Mouse (Mus musculus) midbrain, embryonic 15.5 days (tissue): ENCODE results near the gene Trim40. TPM values are rescaled to one million over a fixed set of nuclear protein-coding genes. Genes with fewer than 3 reads are reported as not detected.

Source experiments
- ATAC-seq: fragments of 200-750 bp; cut with Nextera tagmentation; replicated peaks from 2 replicates; pipeline ENCODE4 v1.8.0; 2017; ENCODE audit warnings: moderate TSS enrichment
- H3K27ac ChIP-seq: fragments of 300-500 bp; sonication (generic); 2 replicates; pipeline ENCODE4 v1.5.1; 2015; ENCODE audit warnings: mild to moderate bottlenecking, inconsistent platforms
- H3K27me3 ChIP-seq: fragments of 300-500 bp; sonication (generic); replicated peaks from 2 replicates; pipeline ENCODE4 v1.6.1; 2015; ENCODE audit warnings: inconsistent platforms
- H3K36me3 ChIP-seq: fragments of 300-500 bp; sonication (generic); replicated peaks from 2 replicates; pipeline ENCODE4 v1.6.1; 2015; ENCODE audit warnings: inconsistent platforms
- H3K4me1 ChIP-seq: fragments of 300-500 bp; sonication (generic); 2 replicates; pipeline ENCODE4 v1.6.1; 2015; ENCODE audit warnings: inconsistent platforms
- H3K4me2 ChIP-seq: fragments of 300-500 bp; sonication (generic); 2 replicates; pipeline ENCODE4 v1.6.1; 2015; ENCODE audit warnings: inconsistent platforms, mild to moderate bottlenecking, moderate library complexity
- H3K4me3 ChIP-seq: fragments of 300-500 bp; sonication (generic); 2 replicates; pipeline ENCODE4 v1.5.1; 2015; ENCODE audit warnings: mild to moderate bottlenecking, inconsistent platforms
- H3K9ac ChIP-seq: fragments of 300-500 bp; sonication (generic); 2 replicates; pipeline ENCODE4 v1.6.1; 2015; ENCODE audit warnings: mild to moderate bottlenecking, inconsistent platforms
- H3K9me3 ChIP-seq: fragments of 300-500 bp; sonication (generic); 2 replicates; pipeline ENCODE4 v1.6.1; 2016; ENCODE audit warnings: inconsistent platforms
- WGBS: fragments of 180-500 bp; shearing (Covaris S2); methylation state at CpG from one replicate; pipeline ENCODE4 v1.1.7; 2015; ENCODE audit warnings: mixed read lengths; 5-methylcytosine and 5-hydroxymethylcytosine counted together
- polyA plus RNA-seq: library from polyadenylated mRNA; unstranded; fragments of >200 nt; fragmentation: Nextera tagmentation; extraction: Ambion mirVana; gene quantifications from 2 replicates; pipeline ENCODE4 v1.2.1, GENCODE M21; 2015

Gene Trim40
- polyA plus RNA-seq, 1 experiment from 2014 or later: not detected

DNA sequence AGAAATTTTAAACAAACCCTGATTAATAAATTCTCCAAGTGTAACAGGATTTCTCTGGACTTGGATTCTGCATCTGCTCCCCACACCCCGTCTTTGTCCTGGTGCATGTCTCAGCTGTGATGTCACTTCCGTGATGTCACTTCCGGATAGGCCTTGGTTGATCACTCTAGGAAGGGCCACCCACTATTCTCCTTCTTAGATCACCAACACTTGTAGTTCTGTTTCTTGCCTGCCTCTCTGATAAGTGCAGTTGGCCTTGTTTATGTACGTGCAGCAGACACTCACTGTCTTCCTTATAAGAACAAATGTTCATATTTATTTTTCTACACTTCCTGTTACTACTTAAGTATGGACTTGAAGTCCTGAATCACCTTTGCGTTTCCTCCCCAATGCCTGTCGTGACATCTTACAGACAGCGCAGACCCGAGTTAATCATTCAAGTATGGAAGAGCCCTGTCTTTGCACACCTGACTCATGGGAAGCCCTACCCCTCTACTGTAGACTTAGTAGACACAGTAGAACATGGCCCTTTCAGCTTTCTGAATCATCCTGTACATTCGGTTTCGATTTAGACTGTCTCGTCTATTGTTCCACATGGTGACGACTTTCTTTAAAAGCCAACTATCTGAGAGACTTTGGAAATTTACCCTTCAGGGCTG lies 4.7 kb downstream of the Trim40 start:
- H3K27ac ChIP-seq: no peak overlapping the region
- H3K9me3 ChIP-seq: no peaks in the 10 kb centered on the region
- H3K27me3 ChIP-seq: no peaks in the 10 kb centered on the region
- H3K9ac ChIP-seq: no peak overlapping the region
- H3K4me3 ChIP-seq: no peak overlapping the region
- no peaks in the 10 kb centered on the region for H3K36me3 ChIP-seq
- H3K4me1 ChIP-seq: no peaks in the 10 kb centered on the region
- WGBS: 93% methylated on average over 12 of the region's 12 CpGs
- no peak overlapping the region for H3K4me2 ChIP-seq
- no peak for ATAC-seq

DNA sequence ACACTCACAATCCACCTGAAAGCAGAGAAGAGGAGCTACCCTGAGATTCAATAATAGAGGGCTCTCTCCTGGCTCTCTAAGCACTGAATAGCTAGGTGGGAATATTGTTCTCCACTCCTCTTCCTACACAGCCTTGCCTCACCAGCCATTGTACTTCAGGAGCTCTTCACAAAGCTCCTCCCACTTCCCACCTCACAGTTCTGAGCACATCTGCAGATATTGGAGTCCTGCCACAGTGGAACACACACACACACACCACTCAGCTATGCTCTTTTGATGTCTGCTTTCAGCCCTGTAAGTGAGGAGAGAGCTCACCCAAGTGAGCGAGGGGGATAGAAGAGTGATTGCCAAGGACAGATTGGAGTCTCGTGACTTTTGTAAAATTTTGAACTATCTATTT lies 6.6 kb downstream of the Trim40 start:
- Histone ChIP-seq H3K9ac (no peak overlapping the region), H3K9me3 (no peaks in the 10 kb centered on the region), H3K4me3 (no peak overlapping the region), H3K36me3 (no peaks in the 10 kb centered on the region), H3K4me2 (no peak overlapping the region), H3K4me1 (no peaks in the 10 kb centered on the region), H3K27ac (no peak overlapping the region), H3K27me3 (no peaks in the 10 kb centered on the region)
- WGBS: 70% methylated on average over 2 of the region's 2 CpGs
- no peak for ATAC-seq

DNA sequence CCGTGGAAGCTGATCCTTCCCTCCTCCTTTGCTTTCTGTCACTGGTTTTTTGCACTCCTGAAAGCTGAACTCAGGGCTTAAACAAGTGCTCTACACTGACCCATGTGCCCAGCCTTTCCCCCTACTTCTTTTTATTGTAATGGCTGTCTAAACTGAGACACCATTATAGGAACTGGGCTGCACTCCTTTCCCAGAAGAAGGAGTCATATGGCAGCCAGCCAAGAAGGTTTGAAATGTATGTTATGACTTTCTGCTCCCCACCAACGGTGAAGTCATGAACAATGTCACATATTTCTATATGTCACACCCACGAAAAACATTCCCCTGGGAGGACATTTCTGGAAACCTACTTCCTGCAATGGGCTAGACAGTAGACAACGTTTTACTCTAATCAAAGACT lies 15.3 kb downstream of the Trim40 start:
- no peak overlapping the region for H3K9ac ChIP-seq
- no peak overlapping the region for H3K27ac ChIP-seq
- no peaks in the 10 kb centered on the region for H3K27me3 ChIP-seq
- no peaks in the 10 kb centered on the region for H3K36me3 ChIP-seq
- no peak for ATAC-seq
- H3K9me3 ChIP-seq: no peaks in the 10 kb centered on the region
- no peak overlapping the region for H3K4me3 ChIP-seq
- WGBS: 80% methylated on average over 4 of the region's 4 CpGs
- H3K4me1 ChIP-seq: no peaks in the 10 kb centered on the region
- no peak overlapping the region for H3K4me2 ChIP-seq

DNA sequence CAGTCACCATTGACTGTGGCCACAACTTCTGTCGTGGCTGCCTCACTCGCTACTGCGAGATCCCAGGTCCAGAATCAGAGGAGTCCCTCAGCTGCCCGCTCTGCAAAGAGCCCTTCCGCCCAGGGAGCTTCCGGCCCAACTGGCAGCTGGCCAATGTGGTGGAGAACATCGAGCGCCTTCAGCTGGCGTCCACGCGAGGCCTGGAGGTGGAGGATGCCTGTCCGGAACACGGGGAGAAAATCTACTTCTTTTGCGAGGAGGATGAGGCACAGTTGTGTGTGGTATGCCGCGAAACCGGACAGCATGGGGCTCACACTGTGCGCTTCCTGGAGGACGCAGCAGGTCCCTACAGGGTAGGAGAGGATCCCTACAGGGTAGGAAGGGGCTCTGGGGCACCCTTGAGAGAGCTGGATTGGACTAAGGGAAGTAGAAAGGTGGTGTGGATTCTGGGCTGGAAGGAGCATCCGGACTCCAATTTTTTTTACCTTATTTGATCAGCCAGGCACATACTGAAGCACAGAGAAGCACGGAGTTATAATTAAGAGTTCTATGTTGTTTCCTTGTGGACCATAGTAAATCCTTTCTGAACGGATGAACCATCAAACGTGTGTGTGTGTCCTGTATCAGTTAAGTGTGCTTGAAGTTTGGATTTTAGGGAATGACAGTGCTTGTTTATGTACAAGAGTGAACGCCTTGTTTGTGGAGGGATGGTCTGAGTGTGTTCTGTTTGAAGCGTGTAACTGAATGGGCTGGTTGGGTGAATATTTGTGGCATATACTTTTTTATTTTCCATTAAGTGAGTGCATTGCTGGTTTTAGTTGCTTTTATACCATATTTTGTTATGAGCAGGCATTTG lies 19.7 kb downstream of the Trim40 start:
- WGBS: 79% methylated on average over 25 of the region's 25 CpGs
- Histone ChIP-seq H3K27ac (no peak overlapping the region), H3K9ac (no peak overlapping the region), H3K4me3 (no peak overlapping the region), H3K9me3 (no peaks in the 10 kb centered on the region), H3K4me1 (peaks cover 8% of the 10 kb centered on the region), H3K27me3 (peaks cover 7% of the 10 kb centered on the region; the same call in 1 of the 2 replicates), H3K36me3 (no peaks in the 10 kb centered on the region), H3K4me2 (no peak overlapping the region)
- no peak for ATAC-seq

DNA sequence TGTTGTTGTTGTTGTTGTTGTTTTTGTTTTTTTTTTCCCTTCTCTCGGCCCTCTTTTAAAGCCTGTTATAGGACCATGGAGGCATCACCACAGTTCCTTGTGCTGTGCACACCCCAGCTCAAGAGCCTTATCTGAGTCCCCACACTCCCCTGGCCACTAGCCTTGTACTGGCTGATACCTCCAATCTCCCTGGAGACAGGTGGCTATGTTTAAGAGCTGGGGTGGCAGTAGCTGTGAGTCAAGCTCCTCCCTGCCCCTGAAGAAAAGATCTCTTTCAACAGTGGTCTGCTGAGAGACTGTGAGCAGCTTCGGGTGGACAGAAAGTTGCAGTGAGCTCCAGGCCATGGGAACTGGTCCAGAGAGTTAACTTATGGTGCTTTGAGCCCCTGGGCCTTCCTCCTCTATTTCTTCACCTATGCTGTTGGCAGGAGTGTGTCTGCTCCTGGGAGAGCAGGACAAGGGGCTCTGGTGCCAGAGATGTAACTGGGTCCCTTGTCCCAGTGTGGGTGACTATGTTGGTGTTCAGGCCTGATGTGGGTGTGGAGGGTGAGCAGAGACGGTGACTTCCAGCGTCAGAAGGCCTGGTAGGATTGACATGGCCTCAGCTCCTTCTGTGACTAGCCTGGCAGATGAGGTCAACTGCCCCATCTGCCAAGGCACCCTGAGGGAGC lies 20.5 kb downstream of the Trim40 start, which contains the start of gene Trim10:
Gene Trim10, plus strand, starts transcription at position 291 of the 671 bp plus-strand sequence.
- H3K4me3 ChIP-seq: no peak within 1 kb of the TSS

DNA sequence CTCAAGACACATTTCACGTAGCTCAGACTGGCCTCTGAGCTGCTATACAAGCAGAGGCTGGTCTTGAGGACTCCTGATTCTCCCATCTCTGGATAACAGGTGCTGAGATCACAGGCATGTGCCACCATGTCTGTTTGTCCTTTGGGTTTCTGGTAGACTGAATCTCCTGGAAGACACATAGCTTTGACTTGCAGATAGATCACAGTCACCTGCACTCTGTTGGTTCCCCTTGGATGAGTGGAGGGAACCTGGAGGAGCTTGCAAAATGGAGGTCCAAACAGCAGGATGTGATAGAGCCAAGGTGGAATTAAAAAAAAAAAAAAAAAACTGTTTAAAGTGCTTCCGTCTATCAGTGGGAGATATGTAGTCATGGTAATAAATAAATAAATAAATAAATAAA lies 21.1 kb downstream of the Trim40 start:
- ATAC-seq: no peak
- H3K36me3 ChIP-seq: no peaks in the 10 kb centered on the region
- H3K27me3 ChIP-seq: peaks cover 7% of the 10 kb centered on the region; the same call in 1 of the 2 replicates
- H3K4me3 ChIP-seq: no peak overlapping the region
- H3K4me2 ChIP-seq: no peak overlapping the region
- no peaks in the 10 kb centered on the region for H3K9me3 ChIP-seq
- no peak overlapping the region for H3K27ac ChIP-seq
- H3K9ac ChIP-seq: no peak overlapping the region
- WGBS: 82% methylated on average over 2 of the region's 2 CpGs
- peaks cover 8% of the 10 kb centered on the region for H3K4me1 ChIP-seq

More for the DNA sequence above, 20.5 kb downstream of the Trim40 start, which contains the start of gene Trim10:
- Histone ChIP-seq H3K9me3 (no peaks in the 10 kb centered on the region), H3K4me2 (no peak within 1 kb of the TSS), H3K27ac (no peak within 1 kb of the TSS), H3K4me1 (peaks cover 8% of the 10 kb centered on the region), H3K27me3 (peaks cover 7% of the 10 kb centered on the region; the same call in 1 of the 2 replicates), H3K9ac (no peak within 1 kb of the TSS), H3K36me3 (no peaks in the 10 kb centered on the region)
- 83% methylated on average over 4 of the region's 4 CpGs for whole genome bisulfite sequencing
- no peak for ATAC-seq

DNA sequence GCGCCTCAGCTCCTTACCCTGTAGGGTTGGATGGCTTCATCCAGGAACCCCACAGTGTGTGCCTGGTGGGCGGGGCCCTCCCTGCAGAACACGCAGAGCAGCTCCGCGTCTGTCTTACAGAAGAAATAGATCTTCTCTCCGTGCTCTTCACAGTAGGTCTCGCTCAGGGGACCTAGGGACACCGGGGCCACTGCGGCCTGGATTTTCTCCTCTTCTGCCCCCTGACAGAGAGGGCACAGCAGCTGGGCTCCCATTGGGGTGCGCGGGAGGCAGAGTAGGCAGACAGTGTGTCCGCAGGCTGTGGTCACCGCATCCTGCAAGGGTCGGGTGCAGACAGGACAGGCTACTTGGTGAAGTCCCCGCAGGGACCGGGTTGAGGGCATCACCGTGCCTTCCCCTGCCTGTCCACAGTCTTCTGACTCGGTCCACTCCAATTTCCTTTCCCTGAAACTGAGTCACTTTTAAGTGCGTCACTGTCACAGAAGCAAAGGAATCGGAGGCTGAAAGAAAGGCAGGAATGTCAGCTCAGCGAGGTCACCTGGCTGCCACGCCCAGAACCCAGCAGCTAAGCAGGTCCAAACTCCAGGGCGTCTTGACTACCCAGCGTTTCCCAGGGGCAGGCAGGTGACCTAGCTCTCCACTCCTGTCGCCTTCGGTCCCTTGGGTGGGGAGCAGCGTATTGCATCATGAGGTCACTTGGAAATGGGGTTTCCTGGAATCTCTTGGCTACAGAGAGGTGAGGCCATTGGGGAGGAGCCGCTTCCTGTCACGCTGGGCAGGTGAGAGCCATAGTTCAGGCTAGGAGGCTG lies 23.0 kb downstream of the Trim40 start, which contains the start of gene Trim15:
Gene Trim15, minus strand, starts transcription at position 492 of the 809 bp plus-strand sequence.
- Histone ChIP-seq H3K4me2 (peak within 1 kb of the TSS; percentile 56), H3K27ac (no peak within 1 kb of the TSS), H3K36me3 (no peaks in the 10 kb centered on the region), H3K9ac (peak within 1 kb of the TSS; percentile 29; the same call in 1 of the 2 replicates), H3K9me3 (no peaks in the 10 kb centered on the region), H3K27me3 (peaks cover 7% of the 10 kb centered on the region; the same call in 1 of the 2 replicates), H3K4me3 (peak within 1 kb of the TSS; percentile 32), H3K4me1 (peaks cover 8% of the 10 kb centered on the region)
- ATAC-seq: peak; percentile 55
- 13% methylated on average over 29 of the region's 29 CpGs for WGBS

DNA sequence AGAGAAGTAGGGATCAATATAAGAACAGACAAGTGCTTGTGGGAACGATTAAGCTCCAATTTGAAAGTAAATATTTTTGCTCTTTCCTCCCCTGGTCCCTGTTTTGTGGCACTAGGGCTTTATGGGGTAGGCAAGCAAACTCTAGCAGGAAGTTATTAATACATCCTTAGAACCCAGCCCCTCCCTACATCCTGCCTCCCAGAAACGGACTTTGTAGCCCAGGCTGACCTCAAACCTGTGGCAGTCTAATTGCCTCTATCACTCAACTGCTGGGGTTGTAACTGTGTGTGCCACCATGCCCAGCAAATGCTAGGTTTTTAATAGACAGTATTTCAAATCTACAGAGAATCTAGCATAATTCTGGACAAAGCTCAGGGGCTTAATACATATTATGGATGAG lies 28.2 kb downstream of the Trim40 start:
- 0 out of 2 replicates have a peak, but pooled peaks have one; percentile 31 for ATAC-seq
- Histone ChIP-seq H3K27me3 (peaks cover 2% of the 10 kb centered on the region; the same call in 1 of the 2 replicates), H3K4me2 (no peak overlapping the region), H3K27ac (no peak overlapping the region), H3K9me3 (no peaks in the 10 kb centered on the region), H3K4me3 (no peak overlapping the region), H3K36me3 (peaks cover 27% of the 10 kb centered on the region), H3K9ac (no peak overlapping the region), H3K4me1 (peaks cover 2% of the 10 kb centered on the region)
- 76% methylated on average over 2 of the region's 2 CpGs for WGBS

DNA sequence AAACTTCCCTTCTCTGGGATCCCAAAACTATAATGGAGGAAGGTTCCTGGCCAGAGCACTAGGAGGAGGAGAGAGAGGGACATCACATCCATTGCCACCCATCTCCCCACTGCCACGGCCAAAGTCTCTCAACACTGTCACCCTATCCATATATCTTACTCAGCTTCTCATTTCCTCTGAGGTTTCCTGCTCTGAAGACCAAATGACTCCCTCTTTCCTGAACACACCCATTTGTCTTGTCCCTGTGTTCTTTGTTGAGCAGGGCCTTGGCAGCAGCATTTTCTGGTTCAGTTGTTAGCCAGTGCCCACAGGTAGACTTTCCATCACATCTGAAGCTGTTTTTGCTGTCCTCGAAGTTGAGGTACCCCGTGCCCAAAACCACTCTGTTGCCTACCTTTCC lies 31.7 kb downstream of the Trim40 start:
- Histone ChIP-seq H3K36me3 (peaks cover 41% of the 10 kb centered on the region), H3K9me3 (no peaks in the 10 kb centered on the region), H3K4me3 (no peak overlapping the region), H3K4me2 (no peak overlapping the region), H3K27me3 (no peaks in the 10 kb centered on the region), H3K27ac (no peak overlapping the region), H3K4me1 (no peaks in the 10 kb centered on the region), H3K9ac (no peak overlapping the region)
- no peak for ATAC-seq
- WGBS: 94% methylated on average over 3 of the region's 3 CpGs

DNA sequence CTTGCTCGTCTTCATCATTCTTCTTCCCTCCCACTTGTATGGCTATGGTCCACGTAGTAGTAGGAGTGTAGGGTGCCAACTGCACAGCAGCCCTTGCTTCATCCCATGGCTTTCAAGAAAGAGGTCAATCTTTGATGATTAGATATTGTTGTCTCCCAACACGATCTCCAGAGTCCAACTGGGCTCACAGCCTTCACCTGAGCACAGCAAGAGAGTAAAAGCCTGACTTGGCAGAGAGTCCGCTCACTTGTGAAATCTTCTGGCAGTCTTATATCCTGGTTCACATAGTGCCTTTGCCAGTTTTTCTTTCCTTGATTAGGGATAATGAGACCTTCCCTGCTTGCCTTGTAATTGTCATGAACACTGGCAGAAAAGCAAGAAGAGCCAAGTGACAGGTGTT lies 33.7 kb downstream of the Trim40 start:
- peaks cover 58% of the 10 kb centered on the region for H3K36me3 ChIP-seq
- ATAC-seq: no peak
- 91% methylated on average over 4 of the region's 4 CpGs for WGBS

DNA sequence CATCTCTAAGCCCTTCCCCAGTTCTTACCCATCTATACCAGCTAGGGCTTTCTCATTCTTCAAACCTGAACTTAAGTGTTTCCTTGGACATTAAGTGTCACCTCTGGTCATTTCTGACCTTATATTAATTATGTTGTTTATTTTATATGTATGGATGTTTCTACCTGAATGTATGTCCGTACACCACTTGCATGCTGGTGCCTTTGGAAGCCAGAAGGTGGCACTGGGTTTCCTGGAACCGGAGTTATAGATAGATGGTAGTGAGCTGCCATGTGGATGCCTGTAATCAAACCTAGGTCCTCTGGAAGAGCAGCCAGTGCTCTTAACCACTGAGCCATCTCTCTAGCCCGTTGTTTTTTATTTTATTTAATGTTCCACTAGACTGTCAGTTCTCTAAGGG lies 34.4 kb downstream of the Trim40 start:
- Histone ChIP-seq H3K9ac (no peak overlapping the region), H3K27me3 (no peaks in the 10 kb centered on the region), H3K4me1 (no peaks in the 10 kb centered on the region), H3K9me3 (no peaks in the 10 kb centered on the region), H3K27ac (no peak overlapping the region), H3K4me3 (no peak overlapping the region), H3K4me2 (no peak overlapping the region), H3K36me3 (peaks cover 65% of the 10 kb centered on the region)
- WGBS: 95% methylated on average over 3 of the region's 3 CpGs
- ATAC-seq: no peak

More for the DNA sequence above, 33.7 kb downstream of the Trim40 start:
- Histone ChIP-seq H3K4me2 (no peak overlapping the region), H3K9ac (no peak overlapping the region), H3K27me3 (no peaks in the 10 kb centered on the region), H3K9me3 (no peaks in the 10 kb centered on the region), H3K27ac (no peak overlapping the region), H3K4me1 (no peaks in the 10 kb centered on the region), H3K4me3 (no peak overlapping the region)
